Mouse (Mus musculus) embryonic fibroblast, embryonic 13.5 days (primary cell): ENCODE measurements around the gene Pnmt. TPM values are rescaled to one million over a fixed set of nuclear protein-coding genes. Genes with fewer than 3 reads are reported as not detected.

Source experiments
- H3K27ac ChIP-seq: 2 replicates; pipeline ENCODE4 v1.5.1; 2012; ENCODE audit warnings: low read length, control low read depth, inconsistent platforms; ENCODE audit not compliant: insufficient read depth
- H3K4me1 ChIP-seq: 2 replicates; pipeline ENCODE4 v1.6.1; 2011; ENCODE audit warnings: low read length; ENCODE audit not compliant: control insufficient read depth, insufficient read depth
- H3K4me3 ChIP-seq: 2 replicates; pipeline ENCODE4 v1.5.1; 2011; ENCODE audit warnings: mild to moderate bottlenecking, control low read depth, low read length; ENCODE audit not compliant: insufficient read depth
- CTCF ChIP-seq: IDR thresholded peaks from 2 replicates; pipeline ENCODE4 v1.5.1; 2011; ENCODE audit warnings: mild to moderate bottlenecking, control low read depth, low read length, moderate library complexity, borderline replicate concordance; ENCODE audit not compliant: insufficient read depth
- POLR2A ChIP-seq: IDR thresholded peaks from 2 replicates; pipeline ENCODE4 v1.6.1; 2011; ENCODE audit warnings: low read depth, mild to moderate bottlenecking, control low read depth, low read length, moderate library complexity
- polyA plus RNA-seq: library from polyadenylated mRNA; stranded (reverse); fragments of >200 nt; gene quantifications from 2 replicates; pipeline ENCODE4 v1.2.4, GENCODE M21; 2011; ENCODE audit warnings: low read depth; ENCODE audit not compliant: missing spikeins, insufficient read length

Pnmt gene
- polyA plus RNA-seq = not detected in 2 replicates

DNA sequence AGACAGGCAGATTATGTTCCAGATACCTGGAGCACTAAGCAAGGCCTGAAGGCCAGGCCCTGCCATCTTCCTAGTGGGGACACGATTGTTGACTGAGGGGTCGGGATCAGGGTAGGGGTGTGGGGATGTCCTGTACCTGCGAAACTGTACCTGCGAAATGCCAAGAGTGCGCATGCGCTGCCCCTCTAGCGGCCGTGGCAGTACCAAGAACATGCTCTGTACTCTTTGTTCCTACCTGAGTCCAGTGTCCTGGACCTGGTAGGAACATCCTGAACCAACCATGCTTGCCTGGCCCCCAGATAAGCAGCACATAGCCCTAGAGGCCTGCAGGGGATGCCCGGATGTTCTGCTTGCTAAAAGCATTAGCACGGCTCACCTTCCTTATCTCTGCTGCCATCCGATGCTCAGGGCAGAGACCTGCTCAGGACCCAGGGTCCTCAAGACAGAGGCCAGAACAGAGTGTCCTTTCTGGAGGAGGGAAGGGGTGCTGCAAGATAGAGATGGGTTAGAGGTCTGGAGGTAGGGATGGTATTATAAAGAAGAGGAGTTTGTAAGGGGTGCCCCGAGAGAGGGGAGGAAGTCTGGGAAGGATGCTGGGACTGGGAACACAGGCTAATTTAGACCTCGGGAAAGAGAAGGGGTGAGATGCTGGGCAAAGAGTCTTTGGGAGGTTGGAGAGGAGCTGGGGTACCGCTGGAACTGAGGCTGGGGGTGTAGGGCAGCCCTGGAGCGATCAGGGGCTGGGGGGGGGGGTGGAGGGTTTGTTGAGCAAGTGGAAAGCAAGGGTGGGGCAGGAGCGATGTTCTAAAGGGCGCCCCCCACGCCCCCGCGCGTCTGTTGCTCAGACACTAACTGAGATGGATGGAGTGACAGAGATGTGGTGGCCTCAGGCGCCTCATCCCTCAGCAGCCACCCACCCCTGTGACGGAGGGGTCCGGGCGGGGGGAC lies at the start of gene Pnmt:
Gene Pnmt (plus strand): TSS at position 813 of the 948 bp plus-strand sequence.
- no peak within 1 kb of the TSS for H3K27ac ChIP-seq
- H3K4me1 ChIP-seq = no peaks in the 10 kb centered on the region
- TF ChIP-seq POLR2A = no peak
- no peak for TF ChIP-seq CTCF
- no peak within 1 kb of the TSS for H3K4me3 ChIP-seq

DNA sequence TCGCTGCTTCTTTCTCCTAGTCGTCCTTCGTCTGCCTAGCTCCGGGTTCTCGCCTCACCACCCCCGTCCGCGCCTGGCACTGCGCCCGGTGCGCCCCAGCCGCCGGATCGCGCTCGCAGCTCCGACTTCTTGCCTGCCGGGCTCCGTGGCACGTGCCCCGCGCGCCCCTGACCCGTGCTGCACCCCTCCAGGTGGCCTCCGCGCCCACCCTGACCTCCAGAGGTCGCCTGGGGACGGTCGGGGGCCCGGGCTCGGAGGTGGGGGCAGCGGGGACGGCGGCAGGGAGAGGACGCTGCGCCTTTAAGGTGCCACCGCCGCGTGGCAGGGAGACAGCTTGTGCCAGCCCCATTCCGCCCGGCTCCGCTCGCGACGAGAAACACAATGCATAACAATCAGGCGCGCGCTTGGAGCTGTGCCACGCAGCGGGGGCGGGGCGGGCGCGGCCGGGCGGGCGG lies 47.7 kb upstream of the Pnmt start:
- Histone ChIP-seq H3K4me3 (peak overlapping the region; percentile 16; the same call in 1 of the 2 replicates), H3K27ac (no peak overlapping the region), H3K4me1 (no peaks in the 10 kb centered on the region)
- TF ChIP-seq CTCF (no peak), POLR2A (no peak)

- H3K4me3 ChIP-seq = peak overlapping the region; percentile 26
- H3K4me1 ChIP-seq = no peaks in the 10 kb centered on the region
- no peak for TF ChIP-seq CTCF
- no peak for TF ChIP-seq POLR2A
- H3K27ac ChIP-seq = no peak overlapping the region
These were observed 47.2 kb upstream of the Pnmt start for GRCm38 (mm10) chr11:98339071-98339501.

DNA sequence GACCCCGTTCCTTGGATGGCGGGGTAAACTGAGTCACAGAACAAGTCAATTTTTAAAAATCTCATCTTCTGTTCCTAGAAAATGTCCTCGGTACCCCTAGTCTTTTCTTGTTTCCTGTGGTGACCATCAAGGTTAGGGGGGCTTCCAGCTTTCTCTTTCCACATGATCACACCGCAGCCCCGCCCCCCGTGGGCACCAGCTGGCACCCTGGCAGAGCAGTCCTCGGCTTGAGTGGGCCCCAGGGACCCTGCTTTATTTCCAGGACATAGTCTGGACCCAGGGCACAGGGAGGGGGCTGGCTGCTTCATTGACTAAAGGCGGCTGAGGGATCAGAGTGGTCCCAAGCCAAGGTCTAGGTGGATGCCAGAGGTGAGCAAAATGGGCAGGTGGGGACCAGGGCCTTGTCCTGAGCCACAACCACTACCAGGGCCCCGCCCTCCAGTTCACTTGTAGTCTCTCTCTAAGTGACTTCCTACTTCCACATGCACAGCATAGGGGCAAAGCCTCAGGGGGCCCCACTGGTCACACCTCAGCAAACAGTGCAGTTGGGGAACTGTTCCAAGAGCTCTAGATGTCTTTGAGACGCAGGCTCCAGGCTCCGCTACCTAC lies 46.5 kb upstream of the Pnmt start:
- no peak overlapping the region for H3K4me3 ChIP-seq
- H3K27ac ChIP-seq = no peak overlapping the region
- no peaks in the 10 kb centered on the region for H3K4me1 ChIP-seq
- TF ChIP-seq POLR2A (no peak), CTCF (no peak)

DNA sequence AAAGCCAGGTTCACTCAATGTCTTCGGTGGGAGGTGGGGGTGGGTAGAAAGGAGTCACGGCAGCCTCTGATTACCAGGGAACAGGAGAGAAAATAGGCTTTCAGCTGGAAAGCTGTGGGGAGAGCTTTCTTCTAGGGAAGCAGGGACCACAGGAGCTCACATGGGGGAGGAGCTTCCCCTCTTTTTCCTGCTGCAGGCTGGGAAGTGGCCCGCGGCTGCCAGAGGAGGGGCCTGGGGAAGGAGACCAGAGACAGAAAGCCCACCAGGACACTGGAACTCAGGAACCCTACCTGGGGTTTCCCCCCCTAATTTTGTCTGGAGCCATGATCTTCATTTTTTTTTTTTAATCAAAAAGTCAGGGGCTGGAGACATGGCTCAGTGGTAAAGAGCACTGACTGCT lies 45.7 kb upstream of the Pnmt start:
- no peak overlapping the region for H3K27ac ChIP-seq
- H3K4me3 ChIP-seq = no peak overlapping the region
- no peaks in the 10 kb centered on the region for H3K4me1 ChIP-seq
- TF ChIP-seq CTCF = no peak
- no peak for TF ChIP-seq POLR2A

DNA sequence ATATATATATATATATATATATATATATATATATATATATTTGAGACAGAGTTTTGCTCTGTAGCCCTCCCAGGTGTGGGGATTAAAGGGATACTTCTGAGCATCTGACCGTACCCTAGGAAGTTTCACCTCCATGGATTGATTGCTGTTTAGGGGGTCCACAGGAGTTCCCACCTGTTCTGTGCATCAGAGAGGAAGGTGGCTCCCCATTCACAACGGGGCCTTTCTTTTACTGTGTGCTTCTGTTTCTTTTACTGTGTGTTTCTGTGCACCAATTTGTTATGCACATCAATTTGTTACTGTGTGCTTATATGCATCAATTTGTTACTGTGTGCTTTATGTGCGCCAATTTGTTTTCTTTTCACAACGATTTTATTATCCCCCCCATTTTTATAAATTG lies 45.1 kb upstream of the Pnmt start:
- TF ChIP-seq POLR2A (no peak), CTCF (no peak)
- H3K27ac ChIP-seq = no peak overlapping the region
- H3K4me1 ChIP-seq = no peaks in the 10 kb centered on the region
- H3K4me3 ChIP-seq = no peak overlapping the region

DNA sequence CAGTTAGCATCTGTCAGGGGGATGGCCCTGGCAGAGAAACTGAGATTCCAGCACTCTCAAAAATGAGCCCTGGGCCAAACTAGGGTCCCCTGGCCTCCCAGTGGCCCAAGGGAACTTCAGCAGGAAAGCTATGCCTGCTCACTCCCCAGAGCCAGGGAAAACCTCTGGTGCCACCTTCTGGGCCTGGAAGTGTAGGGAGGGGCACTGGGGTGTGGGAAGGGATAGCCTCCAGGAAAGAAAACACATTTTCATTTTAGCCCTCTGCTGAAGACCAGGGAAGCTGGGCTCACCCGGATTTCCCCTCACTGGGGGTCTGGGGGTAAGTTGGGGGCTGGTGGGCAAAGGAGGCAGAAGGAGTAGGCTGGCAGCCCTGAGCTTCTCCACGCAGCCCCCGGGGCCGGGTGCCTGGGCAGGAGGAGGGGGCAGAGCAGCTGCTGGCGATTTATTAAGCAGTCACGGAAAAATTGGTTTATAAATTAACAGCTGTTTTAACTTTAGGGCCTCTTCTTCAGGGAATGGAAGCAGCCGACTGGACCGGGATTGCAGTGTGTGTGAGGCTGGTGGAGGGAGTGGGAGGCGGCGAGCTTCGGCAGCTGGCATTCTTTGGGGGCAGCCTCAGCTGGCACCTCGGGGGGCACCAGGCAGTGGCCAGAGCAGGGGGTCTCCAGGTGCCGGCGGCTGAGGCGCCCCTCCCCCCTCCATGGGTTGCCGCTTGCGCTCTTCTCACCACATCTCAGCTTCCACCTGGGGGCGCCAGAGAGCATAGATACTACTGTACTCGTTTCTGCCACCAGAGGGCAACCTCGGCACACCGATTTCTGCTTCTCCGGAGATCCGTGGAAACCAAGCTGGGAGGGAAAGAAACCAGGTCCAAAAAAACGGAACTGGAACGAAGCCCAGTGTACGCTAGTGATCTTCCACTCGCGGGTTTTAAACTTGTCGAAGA lies 44.0 kb upstream of the Pnmt start:
- Histone ChIP-seq H3K27ac (no peak overlapping the region), H3K4me1 (no peaks in the 10 kb centered on the region), H3K4me3 (no peak overlapping the region)
- TF ChIP-seq CTCF = peak; percentile 99
- no peak for TF ChIP-seq POLR2A

- Histone ChIP-seq H3K27ac (no peak overlapping the region), H3K4me1 (peaks cover 2% of the 10 kb centered on the region; the same call in 1 of the 2 replicates), H3K4me3 (no peak overlapping the region)
- TF ChIP-seq CTCF (peak; percentile 81), POLR2A (no peak)
These were observed 41.0 kb upstream of the Pnmt start for GRCm38 (mm10) chr11:98345253-98345652.

DNA sequence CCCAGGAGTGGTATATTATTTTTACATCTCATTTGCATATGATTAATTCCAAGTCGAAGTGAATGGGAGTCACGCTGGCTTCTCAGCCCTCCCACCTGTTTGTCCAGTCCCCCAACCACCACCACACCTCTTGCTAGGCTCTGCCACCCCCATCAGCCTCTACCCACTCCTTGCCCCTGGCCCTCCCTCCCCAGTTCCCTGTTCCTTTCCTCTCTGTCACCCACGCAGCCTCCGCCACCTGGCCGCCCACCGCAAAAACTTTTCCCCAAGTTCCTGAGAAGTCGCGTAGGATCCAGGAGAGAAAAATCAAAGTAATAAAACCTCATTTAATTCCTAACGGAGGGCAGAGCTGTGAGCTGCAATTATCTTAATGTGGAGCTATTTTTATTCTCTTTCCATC lies 40.1 kb upstream of the Pnmt start:
- TF ChIP-seq CTCF = no peak
- no peak for TF ChIP-seq POLR2A
- peaks cover 2% of the 10 kb centered on the region; the same call in 1 of the 2 replicates for H3K4me1 ChIP-seq

More for the DNA sequence above, 40.1 kb upstream of the Pnmt start:
- Histone ChIP-seq H3K4me3 (no peak overlapping the region), H3K27ac (no peak overlapping the region)
